Mouse (Mus musculus) layer of hippocampus, adult 8-10 months (tissue): ENCODE measurements around the gene Mettl16. TPM values are rescaled to one million over a fixed set of nuclear protein-coding genes. Genes with fewer than 3 reads are reported as not detected.
A peak's percentile ranks its signal among the peaks of the same experiment; 100 is the strongest.

ENCODE experiments used
- DNase-seq, 2 experiments: peaks; one replicate each; pipeline ENCODE4 v3.0.0; 2022; ENCODE audit warnings: low spot score in 2 of 2
- total RNA-seq, 4 experiments: library from RNA; stranded (reverse); gene quantifications; 2 replicates each; pipeline ENCODE4 v1.2.4; 2022

Gene Mettl16
- total RNA-seq, result 10 to 100 TPM; 23.4 to 33.0 (median 30.0) TPM

- peak; percentile 94 to 96 for DNase-seq
Measured at GRCm38 (mm10) chr11:74770595-74771207, at the start of gene Mettl16. TSS of gene Mettl16 (plus strand) at chr11:74770830.

- DNase-seq, result no peak
Measured at GRCm38 (mm10) chr11:74721141-74721540, 49.5 kb upstream of the Mettl16 start.

- DNase-seq, result no peak
Measured at GRCm38 (mm10) chr11:74721971-74722370, 48.7 kb upstream of the Mettl16 start.

- peak; percentile 73 to 74 for DNase-seq
Measured at GRCm38 (mm10) chr11:74723357-74724234, 47.0 kb upstream of the Mettl16 start.

- DNase-seq, result peak; percentile 91 to 95
Measured at GRCm38 (mm10) chr11:74724235-74724791, 46.3 kb upstream of the Mettl16 start, which contains the start of gene Pafah1b1. TSS of gene Pafah1b1 (minus strand) at chr11:74724670.

- DNase-seq, result no peak
Measured at GRCm38 (mm10) chr11:74725181-74725580, 45.4 kb upstream of the Mettl16 start.

GRCm38 (mm10) chr11:74734917-74735316 lies 35.7 kb upstream of the Mettl16 start:
- DNase-seq, result peak; percentile 55 to 58

GRCm38 (mm10) chr11:74737861-74738260 lies 32.8 kb upstream of the Mettl16 start:
- DNase-seq, result no peak

- no peak for DNase-seq
Measured at GRCm38 (mm10) chr11:74748022-74748421, 22.6 kb upstream of the Mettl16 start.

GRCm38 (mm10) chr11:74749241-74749640 lies 21.4 kb upstream of the Mettl16 start:
- DNase-seq, result no peak

- DNase-seq, result no peak
Measured at GRCm38 (mm10) chr11:74750662-74751351, 19.8 kb upstream of the Mettl16 start.

GRCm38 (mm10) chr11:74751352-74752066 lies 19.1 kb upstream of the Mettl16 start:
- DNase-seq, result peak; percentile 32 to 38

- DNase-seq, result no peak
Measured at GRCm38 (mm10) chr11:74756631-74757030, 14.0 kb upstream of the Mettl16 start.

GRCm38 (mm10) chr11:74761011-74761705 lies 9.5 kb upstream of the Mettl16 start:
- DNase-seq, result no peak

- peak; percentile 52 to 62 for DNase-seq
Measured at GRCm38 (mm10) chr11:74763960-74764625, 6.5 kb upstream of the Mettl16 start.

- DNase-seq, result no peak
Measured at GRCm38 (mm10) chr11:74767469-74767868, 3.2 kb upstream of the Mettl16 start.

- no peak for DNase-seq
Measured at GRCm38 (mm10) chr11:74768045-74768444, 2.6 kb upstream of the Mettl16 start.

GRCm38 (mm10) chr11:74770037-74770436 lies 593 bp upstream of the Mettl16 start:
- DNase-seq, result no peak

- no peak for DNase-seq
Measured at GRCm38 (mm10) chr11:74771234-74771633, 604 bp downstream of the Mettl16 start.

- DNase-seq, result no peak
Measured at GRCm38 (mm10) chr11:74771650-74772049, 1.0 kb downstream of the Mettl16 start.
